Mouse (Mus musculus): ENCODE measurements around the gene Smarca5. TPM values are rescaled to one million over a fixed set of nuclear protein-coding genes. Genes with fewer than 3 reads are reported as not detected.

Gene Smarca5
- polyA plus RNA-seq, 1 experiment from 2014 or later = 90.7 TPM

- peak overlapping the region; percentile 70 for H3K4me2 ChIP-seq (replicated peaks)
- no peaks in the 10 kb centered on the region for H3K9me3 ChIP-seq
- no peaks in the 10 kb centered on the region for H3K27me3 ChIP-seq
- under 1% methylated on average over 83 of the region's 84 CpGs for WGBS
- H3K9ac ChIP-seq (replicated peaks) = peak overlapping the region; percentile 98
- peak overlapping the region; percentile 99 for H3K27ac ChIP-seq
- peak; percentile 78 for ATAC-seq
- peak overlapping the region; percentile 70 for H3K4me3 ChIP-seq (replicated peaks)
- peaks cover 6% of the 10 kb centered on the region for H3K4me1 ChIP-seq (replicated peaks)
- peaks cover 19% of the 10 kb centered on the region for H3K36me3 ChIP-seq
These were observed 726 bp downstream of the Smarca5 start for GRCm38 (mm10) chr8:80738388-80739154.

GRCm38 (mm10) chr8:80738046-80738387, 1.3 kb downstream of the Smarca5 start:
- peak overlapping the region; percentile 70 for H3K4me2 ChIP-seq (replicated peaks)
- 0% methylated on average over 5 of the region's 5 CpGs for whole genome bisulfite sequencing

GRCm38 (mm10) chr8:80732326-80732725, 7.0 kb downstream of the Smarca5 start:
- Histone ChIP-seq H3K9ac (replicated peaks) (no peak overlapping the region), H3K36me3 (peaks cover 55% of the 10 kb centered on the region), H3K27me3 (no peaks in the 10 kb centered on the region), H3K4me2 (replicated peaks) (no peak overlapping the region), H3K4me3 (replicated peaks) (no peak overlapping the region), H3K27ac (no peak overlapping the region), H3K4me1 (replicated peaks) (peaks cover under 1% of the 10 kb centered on the region), H3K9me3 (no peaks in the 10 kb centered on the region)
- ATAC-seq = no peak

More at GRCm38 (mm10) chr8:80738046-80738387, 1.3 kb downstream of the Smarca5 start:
- peak overlapping the region; percentile 98 for H3K9ac ChIP-seq (replicated peaks)
- peak overlapping the region; percentile 99 for H3K27ac ChIP-seq
- H3K9me3 ChIP-seq = no peaks in the 10 kb centered on the region
- peak overlapping the region; percentile 70 for H3K4me3 ChIP-seq (replicated peaks)
- H3K27me3 ChIP-seq = no peaks in the 10 kb centered on the region
- peaks cover 6% of the 10 kb centered on the region for H3K4me1 ChIP-seq (replicated peaks)
- ATAC-seq = no peak
- H3K36me3 ChIP-seq = peaks cover 22% of the 10 kb centered on the region

GRCm38 (mm10) chr8:80714461-80714860, 24.8 kb downstream of the Smarca5 start:
- no peaks in the 10 kb centered on the region; the same call in 1 of the 2 replicates for H3K9me3 ChIP-seq
- no peaks in the 10 kb centered on the region for H3K4me1 ChIP-seq (replicated peaks)
- H3K36me3 ChIP-seq = peaks cover 57% of the 10 kb centered on the region
- ATAC-seq = no peak
- H3K4me3 ChIP-seq (replicated peaks) = no peak overlapping the region
- H3K4me2 ChIP-seq (replicated peaks) = no peak overlapping the region
- WGBS = 86% methylated on average over 1 of the region's 1 CpGs
- no peaks in the 10 kb centered on the region for H3K27me3 ChIP-seq
- no peak overlapping the region for H3K9ac ChIP-seq (replicated peaks)
- no peak overlapping the region for H3K27ac ChIP-seq

DNA sequence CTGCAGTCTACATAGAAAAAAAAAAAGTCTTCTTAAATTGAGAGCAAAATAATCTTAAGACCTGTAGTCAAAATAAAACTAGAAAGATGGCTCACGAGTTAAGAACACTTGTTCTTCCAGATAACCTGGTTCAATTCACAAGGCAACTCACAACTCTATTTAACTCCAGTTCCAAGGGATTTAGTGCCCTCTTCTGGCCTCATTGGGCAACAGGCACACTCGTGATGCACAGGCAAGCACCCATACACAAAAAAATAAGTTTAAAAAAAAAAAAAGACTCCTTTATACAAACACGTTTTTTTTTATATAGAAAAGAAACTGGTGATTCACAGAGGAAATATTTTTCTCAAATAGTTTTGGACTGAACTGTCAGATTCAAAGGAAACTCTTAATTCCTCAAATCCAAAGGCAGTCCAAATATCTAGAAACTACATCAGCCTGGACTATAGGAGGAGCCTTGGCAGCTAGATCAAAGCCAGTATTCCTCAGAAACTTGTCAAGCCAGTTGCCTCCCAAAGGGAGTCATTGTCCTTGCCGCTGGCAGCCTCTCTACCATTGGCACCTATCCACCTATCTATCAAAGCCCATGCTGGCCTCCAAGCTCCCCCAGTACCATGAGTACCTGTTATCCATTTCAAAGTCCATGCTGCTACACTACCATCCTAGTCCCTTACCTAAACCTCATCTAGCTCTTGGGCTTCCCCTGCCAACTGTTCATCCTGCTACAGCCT, 28.5 kb downstream of the Smarca5 start:
- 83% methylated on average over 4 of the region's 4 CpGs for WGBS
- ATAC-seq = no peak
- H3K27me3 ChIP-seq = no peaks in the 10 kb centered on the region
- H3K9me3 ChIP-seq = no peaks in the 10 kb centered on the region; the same call in 1 of the 2 replicates
- no peak overlapping the region for H3K9ac ChIP-seq (replicated peaks)
- no peaks in the 10 kb centered on the region for H3K4me1 ChIP-seq (replicated peaks)
- H3K4me2 ChIP-seq (replicated peaks) = no peak overlapping the region
- H3K36me3 ChIP-seq = peaks cover 64% of the 10 kb centered on the region
- no peak overlapping the region for H3K27ac ChIP-seq
- no peak overlapping the region for H3K4me3 ChIP-seq (replicated peaks)

DNA sequence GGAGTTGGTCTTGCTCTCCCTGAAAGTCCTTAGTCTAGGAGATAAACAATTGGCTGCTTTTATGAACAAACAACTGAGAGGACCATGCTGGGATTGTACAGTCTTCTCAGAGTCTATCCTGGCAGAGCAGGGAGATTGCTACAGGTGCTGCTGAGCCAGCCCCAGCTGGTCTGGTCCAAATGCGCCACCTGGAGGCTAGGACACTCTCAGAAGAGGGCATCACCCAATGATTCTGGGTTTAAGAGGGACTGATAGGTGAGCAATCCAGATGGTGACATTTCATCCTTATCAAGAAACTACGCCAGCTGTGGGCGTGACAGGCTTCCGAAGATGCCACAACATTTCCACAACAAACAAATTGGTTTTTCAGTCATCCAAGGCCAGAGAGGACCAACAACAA, 51.2 kb downstream of the Smarca5 start:
- Histone ChIP-seq H3K9me3 (no peaks in the 10 kb centered on the region), H3K4me3 (replicated peaks) (no peak overlapping the region), H3K4me1 (replicated peaks) (no peaks in the 10 kb centered on the region), H3K36me3 (no peaks in the 10 kb centered on the region), H3K27ac (no peak overlapping the region), H3K27me3 (no peaks in the 10 kb centered on the region), H3K9ac (replicated peaks) (no peak overlapping the region), H3K4me2 (replicated peaks) (no peak overlapping the region)
- WGBS = 50% methylated on average over 4 of the region's 4 CpGs
- peak; percentile 75; the same call in 1 of the 2 replicates for ATAC-seq

GRCm38 (mm10) chr8:80683756-80684335, 55.5 kb downstream of the Smarca5 start:
- ATAC-seq = no peak
- Histone ChIP-seq H3K4me2 (replicated peaks) (no peak overlapping the region), H3K27ac (no peak overlapping the region), H3K9ac (replicated peaks) (no peak overlapping the region), H3K4me1 (replicated peaks) (no peaks in the 10 kb centered on the region), H3K27me3 (no peaks in the 10 kb centered on the region), H3K4me3 (replicated peaks) (no peak overlapping the region), H3K36me3 (no peaks in the 10 kb centered on the region), H3K9me3 (no peaks in the 10 kb centered on the region)
- 77% methylated on average over 5 of the region's 5 CpGs for WGBS

DNA sequence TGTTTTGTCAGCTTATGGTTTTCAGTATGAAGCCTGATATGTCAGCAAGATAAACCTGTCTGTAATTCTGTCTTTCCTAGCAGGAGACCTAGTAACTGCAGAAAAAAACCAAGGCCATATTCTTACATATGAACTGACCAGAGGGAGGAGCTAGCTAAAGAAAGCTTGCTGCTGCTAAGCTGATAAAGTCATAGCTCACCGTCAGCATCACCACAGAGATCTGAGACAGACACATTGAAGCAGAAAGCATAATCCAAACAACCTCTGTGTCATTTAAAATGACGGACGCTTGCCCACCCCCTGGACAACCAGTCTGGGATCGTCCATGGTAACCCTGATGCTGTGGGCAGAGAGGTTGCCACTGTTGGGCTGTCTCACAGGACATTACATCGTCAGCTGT, 56.7 kb downstream of the Smarca5 start:
- Histone ChIP-seq H3K4me1 (replicated peaks) (no peaks in the 10 kb centered on the region), H3K36me3 (no peaks in the 10 kb centered on the region)
- 74% methylated on average over 5 of the region's 5 CpGs for WGBS

GRCm38 (mm10) chr8:80669277-80669901, 69.9 kb downstream of the Smarca5 start:
- no peak for ATAC-seq
- H3K27me3 ChIP-seq = no peaks in the 10 kb centered on the region

More for the DNA sequence above, 56.7 kb downstream of the Smarca5 start:
- no peaks in the 10 kb centered on the region for H3K27me3 ChIP-seq
- no peaks in the 10 kb centered on the region for H3K9me3 ChIP-seq
- H3K4me3 ChIP-seq (replicated peaks) = no peak overlapping the region
- no peak for ATAC-seq
- no peak overlapping the region for H3K9ac ChIP-seq (replicated peaks)
- no peak overlapping the region for H3K27ac ChIP-seq
- H3K4me2 ChIP-seq (replicated peaks) = no peak overlapping the region

DNA sequence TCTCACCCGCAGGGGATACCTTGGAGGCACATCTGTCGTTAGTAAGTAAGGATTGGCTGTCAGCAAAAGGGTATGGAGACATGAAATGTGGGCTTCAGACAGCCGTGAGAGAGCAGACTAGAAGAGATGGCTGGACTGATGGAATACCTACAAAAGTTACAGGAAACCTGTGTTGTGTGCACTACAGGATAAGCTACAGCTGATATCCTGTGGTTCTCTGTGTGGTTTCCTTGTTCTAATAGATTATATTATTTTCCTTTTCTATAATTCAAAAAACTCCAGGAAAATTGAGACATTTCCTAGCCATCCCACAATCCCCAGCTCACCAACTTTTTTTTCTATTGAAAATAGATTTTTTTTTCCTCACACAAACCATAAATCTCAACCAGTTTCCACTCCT, 75.8 kb downstream of the Smarca5 start:
- Histone ChIP-seq H3K4me1 (replicated peaks) (no peaks in the 10 kb centered on the region), H3K36me3 (no peaks in the 10 kb centered on the region), H3K9me3 (no peaks in the 10 kb centered on the region), H3K27me3 (no peaks in the 10 kb centered on the region), H3K9ac (replicated peaks) (no peak overlapping the region), H3K4me3 (replicated peaks) (no peak overlapping the region), H3K4me2 (replicated peaks) (no peak overlapping the region), H3K27ac (no peak overlapping the region)
- WGBS = 84% methylated on average over 3 of the region's 3 CpGs
- no peak for ATAC-seq

More at GRCm38 (mm10) chr8:80669277-80669901, 69.9 kb downstream of the Smarca5 start:
- Histone ChIP-seq H3K4me1 (replicated peaks) (no peaks in the 10 kb centered on the region), H3K4me3 (replicated peaks) (no peak overlapping the region), H3K27ac (no peak overlapping the region), H3K36me3 (no peaks in the 10 kb centered on the region), H3K9me3 (no peaks in the 10 kb centered on the region), H3K9ac (replicated peaks) (no peak overlapping the region), H3K4me2 (replicated peaks) (no peak overlapping the region)
- 80% methylated on average over 17 of the region's 17 CpGs for WGBS

DNA sequence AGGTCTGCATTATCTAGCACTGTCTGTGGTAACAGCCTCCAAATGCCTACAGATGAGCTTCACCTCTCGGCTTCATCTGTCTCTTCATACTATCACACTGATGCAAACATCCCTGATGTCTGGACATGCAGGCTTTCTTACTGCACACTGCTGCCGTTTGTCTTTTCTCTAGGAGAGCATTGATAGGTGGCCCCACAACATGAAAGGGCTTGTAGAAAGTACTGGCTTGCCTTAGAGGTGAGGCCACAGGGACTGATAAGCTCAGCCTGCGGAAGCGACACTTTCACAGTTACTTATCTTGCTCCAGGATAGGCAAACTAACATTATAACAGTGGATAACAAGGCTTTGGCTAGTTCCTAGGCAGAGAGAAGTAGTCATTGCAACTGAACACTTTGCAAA, 78.2 kb downstream of the Smarca5 start:
- H3K9me3 ChIP-seq = no peaks in the 10 kb centered on the region
- no peaks in the 10 kb centered on the region for H3K27me3 ChIP-seq
- no peak for ATAC-seq
- H3K4me3 ChIP-seq (replicated peaks) = no peak overlapping the region
- H3K36me3 ChIP-seq = no peaks in the 10 kb centered on the region
- 88% methylated on average over 4 of the region's 4 CpGs for WGBS
- 0 out of 2 replicates have a peak, but pooled peaks cover 3% of the 10 kb centered on the region for H3K4me1 ChIP-seq (replicated peaks)
- H3K4me2 ChIP-seq (replicated peaks) = no peak overlapping the region
- no peak overlapping the region for H3K27ac ChIP-seq
- no peak overlapping the region for H3K9ac ChIP-seq (replicated peaks)

GRCm38 (mm10) chr8:80657639-80658038, 81.7 kb downstream of the Smarca5 start:
- no peaks in the 10 kb centered on the region for H3K36me3 ChIP-seq
- no peak overlapping the region for H3K27ac ChIP-seq
- no peaks in the 10 kb centered on the region for H3K9me3 ChIP-seq
- no peak overlapping the region for H3K9ac ChIP-seq (replicated peaks)
- WGBS = 59% methylated on average over 4 of the region's 4 CpGs
- H3K27me3 ChIP-seq = no peaks in the 10 kb centered on the region
- H3K4me2 ChIP-seq (replicated peaks) = no peak overlapping the region
- H3K4me3 ChIP-seq (replicated peaks) = no peak overlapping the region
- ATAC-seq = no peak
- H3K4me1 ChIP-seq (replicated peaks) = 0 out of 2 replicates have a peak, but pooled peaks cover 3% of the 10 kb centered on the region
